Mouse (Mus musculus) 3134 (cell line): ENCODE results near the gene Ccl22.

Experiments
- DNase-seq: peaks from one replicate; pipeline ENCODE4 v3.0.0-alpha.2; 2011; ENCODE audit warnings: low spot score; ENCODE audit not compliant: insufficient read length; ENCODE audit errors: extremely low read depth

The Ccl22 gene

GRCm38 (mm10) chr8:94733821-94734465 is 11.4 kb upstream of the Ccl22 start:
- DNase-seq: no peak

- DNase-seq: peak; percentile 33
Measured at GRCm38 (mm10) chr8:94734735-94735350, 10.5 kb upstream of the Ccl22 start.

GRCm38 (mm10) chr8:94735426-94736094 is 9.8 kb upstream of the Ccl22 start:
- DNase-seq: peak; percentile 55

- no peak for DNase-seq
Measured at GRCm38 (mm10) chr8:94739829-94740228, 5.6 kb upstream of the Ccl22 start.

DNA sequence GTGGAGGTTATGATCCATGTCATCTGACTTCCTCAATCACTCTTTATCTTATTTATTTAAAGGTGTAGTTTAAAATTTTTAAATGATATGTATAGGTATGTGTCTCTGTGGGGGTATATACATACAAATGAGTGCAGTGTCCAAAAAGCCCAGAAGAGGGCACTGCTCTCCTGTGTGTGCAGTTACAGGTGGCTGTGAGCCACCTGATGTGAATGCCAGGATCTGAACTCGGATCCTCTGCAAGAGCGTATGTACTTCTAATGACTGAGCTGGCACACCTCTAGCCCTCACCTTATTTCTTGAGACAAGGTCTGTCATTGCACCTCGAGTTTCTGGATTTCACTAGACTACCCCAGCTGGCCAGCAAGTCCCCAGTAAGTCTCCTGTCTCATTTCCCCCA is 4.8 kb upstream of the Ccl22 start:
- no peak for DNase-seq

DNA sequence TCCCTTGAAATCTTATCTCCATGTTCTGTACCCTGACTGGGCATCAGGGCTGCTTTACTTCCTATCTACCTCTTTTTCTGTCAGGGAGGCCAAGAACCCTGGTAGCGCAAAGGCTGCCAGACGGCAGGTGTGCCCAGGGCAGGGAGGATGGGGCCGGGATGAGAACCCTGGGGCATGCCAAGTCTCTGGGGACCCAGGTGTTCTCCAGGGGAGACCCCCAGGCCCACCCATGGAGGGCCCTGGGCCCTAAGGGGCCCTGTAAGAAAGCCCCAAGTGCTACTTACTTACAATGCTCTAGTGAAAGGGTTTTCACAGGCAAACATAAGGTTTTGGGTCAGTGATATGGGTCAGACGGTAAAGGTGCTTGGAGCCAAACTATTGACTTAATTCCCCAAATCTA is 3.7 kb upstream of the Ccl22 start:
- DNase-seq: no peak

DNA sequence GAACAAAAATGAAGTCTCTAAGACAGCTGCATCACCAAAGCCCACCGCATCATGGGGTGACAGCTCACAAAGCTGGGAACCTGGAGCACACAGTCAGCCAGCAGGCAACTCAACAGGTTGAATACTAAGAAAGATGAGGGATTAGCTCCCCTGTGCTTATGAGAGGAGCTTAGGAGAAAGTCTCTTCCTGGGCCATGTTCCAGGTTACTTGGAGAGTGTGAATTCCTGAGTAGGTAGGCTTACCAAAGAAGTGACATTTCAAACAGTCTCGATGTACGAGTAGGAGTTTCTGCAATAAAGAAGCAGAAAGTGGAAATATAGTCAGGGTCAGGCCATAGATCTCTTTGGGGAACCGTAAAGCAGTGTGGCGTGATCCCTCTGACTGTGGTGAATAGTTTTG is 906 bp upstream of the Ccl22 start:
- no peak for DNase-seq

- no peak for DNase-seq
Measured at GRCm38 (mm10) chr8:94744972-94745371, 418 bp upstream of the Ccl22 start.

DNA sequence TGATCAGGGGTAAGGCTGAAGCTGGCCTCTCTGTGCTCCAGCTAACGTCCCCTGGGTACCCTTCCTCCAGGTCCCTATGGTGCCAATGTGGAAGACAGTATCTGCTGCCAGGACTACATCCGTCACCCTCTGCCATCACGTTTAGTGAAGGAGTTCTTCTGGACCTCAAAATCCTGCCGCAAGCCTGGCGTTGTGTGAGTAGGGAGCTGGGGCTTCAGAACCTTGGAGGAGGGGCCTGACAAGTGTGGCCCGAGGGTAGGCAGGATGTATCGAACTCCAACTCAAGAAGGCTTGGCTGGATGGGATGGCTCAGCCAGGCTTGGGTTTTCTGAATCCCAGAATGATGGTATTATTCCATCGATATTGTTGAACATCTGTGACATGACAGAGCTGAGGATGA is 1.4 kb downstream of the Ccl22 start:
- no peak for DNase-seq

GRCm38 (mm10) chr8:94748363-94748762 is 3.0 kb downstream of the Ccl22 start:
- no peak for DNase-seq

- DNase-seq: no peak
Measured at GRCm38 (mm10) chr8:94749942-94750341, 4.6 kb downstream of the Ccl22 start.

- DNase-seq: peak; percentile 15
Measured at GRCm38 (mm10) chr8:94751023-94751849, 5.8 kb downstream of the Ccl22 start.

DNA sequence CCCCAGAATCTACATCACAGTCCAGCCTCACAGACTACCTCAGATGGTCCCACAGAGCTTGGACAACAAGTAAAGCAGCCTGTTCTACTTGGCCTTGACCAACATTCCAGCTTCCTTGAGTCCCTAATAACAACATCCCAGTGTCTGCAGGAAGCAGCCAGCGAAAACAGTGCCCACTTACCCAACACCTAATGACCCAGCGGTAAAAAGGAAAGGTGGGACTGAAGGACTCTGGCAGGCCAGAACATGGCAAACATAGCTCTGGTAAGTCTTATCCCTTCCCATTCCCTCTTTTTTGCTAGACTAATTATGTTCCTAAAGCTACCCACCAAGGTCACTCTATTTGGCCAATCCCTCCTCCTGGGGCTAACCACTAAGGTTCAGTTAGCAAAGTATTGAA is 8.6 kb downstream of the Ccl22 start:
- DNase-seq: no peak

GRCm38 (mm10) chr8:94754486-94754885 is 9.1 kb downstream of the Ccl22 start:
- DNase-seq: no peak

DNA sequence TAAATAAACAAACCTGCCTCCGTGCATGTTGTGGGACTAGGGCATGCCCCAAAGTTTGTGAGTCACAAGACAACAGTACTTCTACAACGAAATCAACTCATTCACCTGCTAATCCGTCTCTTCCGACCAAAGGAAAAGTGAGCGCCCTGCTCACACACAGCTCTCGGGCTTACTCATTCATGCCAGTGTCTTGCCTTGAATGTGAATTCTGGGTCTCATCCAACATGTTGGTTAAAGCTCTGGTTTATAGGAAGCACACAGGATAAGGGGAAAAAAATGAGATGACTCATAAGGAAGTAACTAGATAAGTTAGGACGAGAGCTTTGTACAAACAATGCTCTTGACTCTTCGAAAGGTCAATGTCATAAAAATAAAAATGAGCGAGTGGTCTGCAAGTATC is 21.6 kb downstream of the Ccl22 start:
- DNase-seq: peak; percentile 54

GRCm38 (mm10) chr8:94770945-94771344 is 25.6 kb downstream of the Ccl22 start:
- DNase-seq: no peak

DNA sequence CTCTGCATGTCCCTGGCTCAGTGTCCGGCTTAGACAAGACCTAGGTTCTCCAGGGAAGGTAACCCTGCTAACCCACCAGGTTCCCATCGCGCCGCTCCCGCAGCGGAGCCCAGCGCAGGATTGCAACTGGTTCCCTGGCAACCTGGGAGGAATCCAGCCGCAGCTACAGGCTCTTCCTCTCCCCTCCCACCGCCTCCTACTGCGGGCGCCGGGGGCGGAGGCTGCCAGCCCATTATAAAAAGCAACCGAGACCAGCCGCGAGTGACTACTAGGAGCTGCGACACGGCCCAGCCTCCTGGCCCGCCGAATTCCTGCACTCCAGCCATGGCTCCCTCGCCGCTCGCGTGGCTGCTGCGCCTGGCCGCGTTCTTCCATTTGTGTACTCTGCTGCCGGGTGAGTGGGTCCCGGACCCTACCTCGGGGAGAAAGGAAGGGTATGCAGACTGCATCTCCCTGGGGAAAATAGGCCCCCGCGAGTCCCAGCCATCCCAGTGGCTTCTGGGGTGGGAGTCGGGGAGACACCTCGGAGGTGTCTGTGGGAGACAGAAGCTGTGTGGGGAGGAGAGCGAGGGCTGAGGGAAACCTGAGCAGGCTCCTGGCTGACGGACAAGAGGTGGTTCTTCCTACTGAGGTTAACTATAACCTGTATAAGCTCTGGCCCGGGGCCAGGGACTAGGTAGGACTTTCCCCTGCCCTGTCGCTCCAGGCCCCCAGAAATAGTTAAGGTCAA is 26.7 kb downstream of the Ccl22 start, which contains the start of gene Cx3cl1:
Cx3cl1 (plus strand) TSS at position 69 of the 730 bp plus-strand sequence.
- DNase-seq: peak; percentile 90

DNA sequence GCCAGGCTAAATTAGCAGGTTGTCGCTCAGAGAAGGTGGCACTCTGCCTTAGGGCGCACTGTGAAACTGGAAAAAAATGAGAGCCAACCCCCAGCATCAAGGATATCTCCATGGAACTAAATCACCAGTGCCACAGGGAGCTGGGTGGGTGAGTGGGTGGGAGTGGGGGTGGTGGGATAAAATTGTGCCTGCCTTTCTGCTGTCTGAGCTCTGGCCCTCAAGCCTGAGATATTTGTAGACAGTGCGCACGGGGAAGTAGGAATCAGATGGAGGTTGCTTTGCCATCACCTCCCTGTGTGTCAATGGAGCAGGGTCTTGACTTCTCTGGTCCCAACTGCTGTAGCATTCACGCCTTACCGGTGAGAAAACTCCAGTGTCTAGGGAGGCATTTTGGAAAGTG is 27.7 kb downstream of the Ccl22 start:
- no peak for DNase-seq

DNA sequence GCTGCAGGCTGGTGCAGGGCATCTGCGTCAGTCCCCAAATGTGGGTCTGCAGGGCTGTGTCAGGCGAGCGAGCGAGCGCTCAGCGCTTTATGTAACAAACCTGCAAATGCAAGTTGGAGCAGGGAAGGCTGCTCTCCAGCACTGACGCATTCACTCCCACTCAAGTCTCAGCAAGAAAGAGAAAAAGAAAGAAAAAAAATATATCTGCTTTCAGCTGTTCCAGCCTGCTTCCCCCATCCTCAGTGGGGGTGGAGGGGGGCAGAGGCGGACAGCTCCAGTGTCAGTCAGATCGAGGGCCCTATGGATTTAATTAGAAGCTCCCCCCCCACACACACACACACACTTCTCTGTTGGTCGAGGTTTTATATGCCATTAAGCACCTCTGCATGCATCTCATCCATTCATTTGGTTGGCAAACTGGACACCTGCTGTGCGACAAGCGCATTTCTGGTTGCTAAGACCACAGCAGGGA is 28.3 kb downstream of the Ccl22 start:
- DNase-seq: no peak

DNA sequence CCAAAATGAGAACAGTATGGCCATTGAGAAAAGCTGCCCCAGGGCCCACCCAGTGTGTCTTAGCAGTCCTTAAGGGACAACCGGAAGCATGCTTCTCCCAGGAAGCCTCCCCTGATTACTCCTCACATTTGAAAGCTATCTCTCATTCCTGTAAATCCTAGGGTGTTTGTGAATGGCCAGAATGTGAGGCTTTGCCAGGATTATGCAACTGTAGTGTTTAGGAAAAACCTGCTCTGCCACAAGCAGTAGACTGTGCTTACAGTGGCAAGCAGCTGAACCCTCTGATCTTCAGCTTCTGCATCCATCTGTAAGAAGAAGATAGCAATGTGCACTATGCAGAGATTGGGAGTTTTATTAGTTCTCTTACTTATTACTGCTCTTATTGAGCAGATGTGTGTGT is 29.2 kb downstream of the Ccl22 start:
- no peak for DNase-seq
